Mouse (Mus musculus) ovary, adult 18-20 months (tissue): ENCODE data around the gene Zscan20.
A peak's percentile ranks its signal among the peaks of the same experiment; 100 is the strongest.
"Not testable (repeated sequence)": the region's sequence is repeated elsewhere in the genome, so short reads cannot be mapped to it uniquely, and the experiment has no call there.

Experiments used
- DNase-seq: peaks from one replicate; pipeline ENCODE4 v3.0.0; 2022; ENCODE audit warnings: low spot score, mixed read lengths

Zscan20 gene

DNA sequence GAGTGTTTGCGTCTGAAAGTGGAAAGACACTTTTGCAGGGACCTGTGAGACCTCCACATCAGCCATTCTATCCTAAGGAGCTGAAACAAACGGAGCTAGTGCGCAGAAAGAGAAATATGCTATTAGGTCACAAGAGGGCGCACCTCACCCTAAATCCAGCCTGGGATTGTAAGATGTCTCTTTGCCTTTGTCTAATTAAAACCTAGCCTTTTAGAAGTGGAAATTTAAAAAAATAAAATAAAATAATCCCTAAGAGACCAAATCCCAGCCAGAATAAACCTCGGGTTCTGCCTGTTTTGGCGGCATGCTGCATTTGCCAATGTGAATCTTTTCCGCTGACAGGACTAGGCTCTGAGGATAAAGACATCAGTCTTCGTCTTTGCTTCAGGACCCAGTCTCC is 3.4 kb upstream of the Zscan20 start:
- DNase-seq, result no peak

GRCm38 (mm10) chr4:128611726-128612125 is 1.8 kb upstream of the Zscan20 start:
- not testable (repeated sequence) for DNase-seq

DNA sequence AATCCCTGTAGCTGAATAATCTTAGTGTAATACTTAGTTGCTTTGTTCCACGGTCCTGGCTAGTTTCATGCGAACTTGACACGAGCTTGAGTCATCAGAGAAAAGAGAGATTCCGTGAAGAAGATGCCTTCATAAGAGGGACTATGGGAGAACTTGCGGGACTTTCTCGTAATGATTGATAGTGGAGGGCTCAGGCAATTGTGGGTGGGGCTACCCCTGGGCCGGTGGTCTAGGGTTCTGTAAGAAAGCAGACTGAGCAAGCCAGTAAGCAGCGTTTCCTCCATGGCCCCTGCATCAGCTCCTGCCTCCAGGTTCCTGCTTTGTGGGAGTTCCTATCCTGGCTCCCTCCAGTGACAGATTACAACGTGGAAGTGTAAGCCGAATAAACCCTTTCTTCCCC is 808 bp upstream of the Zscan20 start:
- DNase-seq, result no peak

GRCm38 (mm10) chr4:128609276-128609924 is 498 bp downstream of the Zscan20 start:
- no peak for DNase-seq

DNA sequence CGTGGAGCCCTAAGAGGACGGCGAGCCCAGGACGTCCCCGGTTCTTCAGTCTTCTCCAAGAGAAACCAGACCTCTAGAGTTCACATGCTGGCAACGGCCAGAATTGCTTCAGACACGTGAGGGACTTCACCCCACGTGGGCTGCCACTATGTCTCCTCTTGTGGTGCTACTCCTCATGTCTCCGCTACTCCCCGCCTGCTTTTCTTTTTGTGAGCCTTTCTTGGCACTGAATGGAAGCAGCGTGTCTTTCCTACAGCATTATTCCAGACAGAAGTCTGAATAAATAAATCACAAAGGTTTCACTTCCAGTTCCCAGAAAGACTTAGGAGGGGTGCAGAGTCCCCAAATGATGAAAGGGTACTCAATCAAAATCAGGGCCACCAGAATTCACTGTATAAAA is 2.2 kb downstream of the Zscan20 start:
- no peak for DNase-seq

DNA sequence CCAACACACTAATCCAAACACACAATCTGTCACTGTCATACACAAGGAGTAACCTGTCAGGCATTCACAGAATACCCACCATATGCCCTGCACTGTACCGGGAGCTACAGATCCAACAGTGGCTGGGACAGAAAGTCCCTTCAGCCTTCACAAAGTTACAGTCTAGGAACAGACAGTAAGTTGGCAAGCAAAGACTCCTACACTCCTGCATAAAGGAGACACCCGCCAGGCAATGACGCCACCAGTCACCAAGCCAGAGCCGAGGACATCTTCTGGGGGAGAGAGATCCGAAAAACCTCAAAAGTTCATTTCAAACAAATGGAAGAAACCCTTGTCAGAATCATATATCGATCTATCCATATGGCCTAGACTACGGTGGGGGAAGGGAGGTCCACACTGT is 3.3 kb downstream of the Zscan20 start:
- no peak for DNase-seq

GRCm38 (mm10) chr4:128597801-128598560 is 11.9 kb downstream of the Zscan20 start:
- no peak for DNase-seq

- DNase-seq, result no peak
Observed at GRCm38 (mm10) chr4:128594062-128594461, 15.8 kb downstream of the Zscan20 start.

- DNase-seq, result no peak
Observed at GRCm38 (mm10) chr4:128593286-128593685, 16.6 kb downstream of the Zscan20 start.

GRCm38 (mm10) chr4:128579182-128579581 is 30.7 kb downstream of the Zscan20 start:
- DNase-seq, result no peak

GRCm38 (mm10) chr4:128575811-128576210 is 34.1 kb downstream of the Zscan20 start:
- peak; percentile 16 for DNase-seq

- no peak for DNase-seq
Observed at GRCm38 (mm10) chr4:128560327-128560726, 49.6 kb downstream of the Zscan20 start.

DNA sequence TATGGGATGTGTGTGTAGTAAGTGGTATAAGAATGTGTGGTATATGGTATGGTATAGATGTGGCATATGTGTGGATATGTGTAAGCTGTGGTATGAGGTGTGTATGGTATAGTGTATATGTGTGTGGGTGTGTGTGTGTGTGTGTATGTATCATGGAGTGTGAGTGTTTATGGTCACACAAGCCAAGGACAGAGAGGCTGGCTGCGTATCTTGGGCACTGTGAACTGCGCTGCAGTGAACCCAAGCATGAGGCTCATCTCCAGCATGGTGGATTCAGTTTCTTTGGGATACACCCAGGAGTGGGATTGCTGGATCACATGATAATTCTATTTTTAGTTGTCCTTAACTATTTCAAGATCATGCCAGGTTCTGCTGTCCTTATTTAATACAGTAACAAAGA is 55.7 kb downstream of the Zscan20 start:
- no peak for DNase-seq

- DNase-seq, result no peak
Observed at GRCm38 (mm10) chr4:128550756-128551155, 59.1 kb downstream of the Zscan20 start.

DNA sequence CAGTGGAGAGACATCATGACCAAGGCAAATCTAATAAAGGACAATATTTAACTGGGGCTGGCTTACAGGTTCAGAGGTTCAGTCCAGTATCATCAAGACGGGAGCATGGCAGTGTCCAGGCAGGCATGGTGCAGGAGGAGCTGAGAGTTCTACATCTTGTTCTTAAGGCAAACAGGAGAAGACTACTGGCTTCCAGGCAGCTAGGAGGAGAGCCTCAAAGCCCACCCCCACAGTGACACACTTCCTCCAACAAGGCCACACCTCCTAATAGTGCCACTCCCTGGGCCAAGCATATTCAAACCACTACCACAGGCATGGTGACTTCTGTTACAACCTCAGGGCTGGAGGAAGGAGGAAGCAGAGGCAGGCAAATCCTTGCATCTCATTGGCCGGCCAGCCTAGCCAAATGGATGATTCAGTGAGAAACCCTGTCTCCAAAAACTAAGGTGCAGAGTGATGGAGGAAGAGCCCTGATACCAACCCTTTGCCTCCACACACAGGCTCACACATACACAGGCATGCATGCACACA is 65.9 kb downstream of the Zscan20 start:
- not testable (repeated sequence) for DNase-seq

DNA sequence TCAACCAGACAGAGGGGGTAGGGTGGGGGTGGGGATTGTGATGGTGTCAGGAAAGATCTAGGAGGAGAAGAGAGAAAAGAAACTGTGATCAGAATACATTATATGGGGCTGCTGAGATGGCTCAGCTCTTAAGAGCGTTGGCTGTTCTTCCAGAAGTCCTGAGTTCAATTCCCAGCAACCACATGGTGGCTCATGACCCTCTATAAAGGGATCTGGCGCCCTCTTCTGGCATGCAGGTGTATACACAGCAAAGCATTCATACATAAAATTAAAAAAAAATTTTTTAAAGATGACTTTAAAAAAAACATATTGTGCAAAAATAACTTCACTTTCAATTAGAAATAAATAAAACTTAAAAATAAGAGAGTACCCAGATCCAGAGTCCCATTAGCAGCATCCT is 66.5 kb downstream of the Zscan20 start:
- no peak for DNase-seq
